Mouse (Mus musculus) thymus, adult 2 months (tissue): ENCODE measurements around the gene Pex14.

ENCODE experiments used
- CTCF ChIP-seq: fragments of 200-500 bp; IDR thresholded peaks from 2 replicates; pipeline ENCODE4 v1.5.1; 2012; ENCODE audit warnings: mild to moderate bottlenecking, control low read depth, low read length, moderate library complexity, borderline replicate concordance; ENCODE audit not compliant: control insufficient read depth, poor library complexity, insufficient read depth; ENCODE audit errors: extremely low read depth
- POLR2A ChIP-seq: fragments of 200-500 bp; IDR thresholded peaks from 2 replicates; pipeline ENCODE4 v1.6.1; 2012; ENCODE audit warnings: mild to moderate bottlenecking, low read length, control low read depth, moderate library complexity; ENCODE audit not compliant: control insufficient read depth, poor library complexity, insufficient read depth; ENCODE audit errors: extremely low read depth

- no peak for TF ChIP-seq POLR2A
- TF ChIP-seq CTCF: no peak
These were observed 137.6 kb downstream of the Pex14 start for GRCm38 (mm10) chr4:148962096-148962495.
